Mouse (Mus musculus) cerebellum, adult 11-12 months (tissue): Measurements from ENCODE around the gene Btg3.
"Not testable (repeated sequence)": the region's sequence is repeated elsewhere in the genome, so short reads cannot be mapped to it uniquely, and the experiment has no call there.

Experiments used
- DNase-seq: peaks from one replicate; pipeline ENCODE4 v3.0.0; 2022

Btg3 gene

GRCm38 (mm10) chr16:78376745-78377570 lies at the start of gene Btg3:
Gene Btg3, minus strand, starts transcription at chr16:78377192.
- peak; percentile 25 for DNase-seq

- no peak for DNase-seq
Measured at GRCm38 (mm10) chr16:78417733-78418132, 40.7 kb upstream of the Btg3 start.

- no peak for DNase-seq
Measured at GRCm38 (mm10) chr16:78416500-78416899, 39.5 kb upstream of the Btg3 start.

- DNase-seq = no peak
Measured at GRCm38 (mm10) chr16:78409991-78410390, 33.0 kb upstream of the Btg3 start.

GRCm38 (mm10) chr16:78407855-78408254 lies 30.9 kb upstream of the Btg3 start:
- DNase-seq = no peak

GRCm38 (mm10) chr16:78406657-78407056 lies 29.7 kb upstream of the Btg3 start:
- DNase-seq = no peak

- no peak for DNase-seq
Measured at GRCm38 (mm10) chr16:78402316-78402715, 25.3 kb upstream of the Btg3 start.

- DNase-seq = no peak
Measured at GRCm38 (mm10) chr16:78399423-78399822, 22.4 kb upstream of the Btg3 start.

GRCm38 (mm10) chr16:78398734-78399133 lies 21.7 kb upstream of the Btg3 start:
- no peak for DNase-seq

- DNase-seq = no peak
Measured at GRCm38 (mm10) chr16:78391354-78391753, 14.4 kb upstream of the Btg3 start.

- no peak for DNase-seq
Measured at GRCm38 (mm10) chr16:78389986-78390385, 13.0 kb upstream of the Btg3 start.

GRCm38 (mm10) chr16:78389122-78389521 lies 12.1 kb upstream of the Btg3 start:
- no peak for DNase-seq

- no peak for DNase-seq
Measured at GRCm38 (mm10) chr16:78378493-78378892, 1.5 kb upstream of the Btg3 start.

GRCm38 (mm10) chr16:78375821-78376691 lies 936 bp downstream of the Btg3 start:
- DNase-seq = peak; percentile 4

- no peak for DNase-seq
Measured at GRCm38 (mm10) chr16:78375222-78375621, 1.8 kb downstream of the Btg3 start.

GRCm38 (mm10) chr16:78373743-78374142 lies 3.2 kb downstream of the Btg3 start:
- no peak for DNase-seq

- DNase-seq = no peak
Measured at GRCm38 (mm10) chr16:78372786-78373185, 4.2 kb downstream of the Btg3 start.

GRCm38 (mm10) chr16:78371491-78372046 lies 5.4 kb downstream of the Btg3 start:
- DNase-seq = no peak

- DNase-seq = not testable (repeated sequence)
Measured at GRCm38 (mm10) chr16:78364554-78364953, 12.4 kb downstream of the Btg3 start.

GRCm38 (mm10) chr16:78361466-78361865 lies 15.5 kb downstream of the Btg3 start:
- DNase-seq = no peak

GRCm38 (mm10) chr16:78357757-78358156 lies 19.2 kb downstream of the Btg3 start:
- DNase-seq = no peak

GRCm38 (mm10) chr16:78347328-78347926 lies 29.6 kb downstream of the Btg3 start:
- DNase-seq = no peak
